Mouse (Mus musculus) mouse trophoblast stem cell (cell line): ENCODE measurements around the gene Il6.
"Not testable (repeated sequence)": the region's sequence is repeated elsewhere in the genome, so short reads cannot be mapped to it uniquely, and the experiment has no call there.

Experiments used
- in situ Hi-C, 2 experiments: fragments of 300-500 bp; cut with MseI, MboI; formaldehyde crosslinking; loops; 2 replicates in 1 of 2; 3 replicates in 1 of 2; pipeline ENCODE4 v1.15.1; 2025

Il6 gene

GRCm38 (mm10) chr5:30012726-30013503, at the start of gene Il6:
Il6 (plus strand) TSS chr5:30013114.
- in situ Hi-C loops: loop anchor here in 1 of 2 experiments (10.0 kb wide), 1 partner anchor 188 kb away; no protein-coding TSS in a partner anchor

DNA sequence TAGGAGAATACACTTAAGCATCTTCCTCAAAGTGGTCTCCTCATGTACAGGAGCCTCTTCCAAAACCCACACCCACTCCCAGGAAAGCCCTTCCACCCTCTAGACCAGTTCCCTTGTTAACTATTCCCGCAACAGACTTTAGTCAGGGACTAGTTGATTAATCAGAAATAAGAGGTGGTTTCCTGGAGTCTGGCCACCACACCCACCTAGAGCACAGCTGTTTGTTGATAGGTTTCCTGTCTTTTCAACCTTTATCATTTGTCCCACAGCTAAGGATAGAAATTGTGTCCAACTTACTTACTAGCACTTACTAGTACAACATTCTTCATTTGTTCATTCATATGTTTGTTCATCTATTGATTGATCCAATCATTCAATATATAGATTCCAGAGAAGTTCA, 49.4 kb upstream of the Il6 start:
- in situ Hi-C loops: no loop called here

GRCm38 (mm10) chr5:29970212-29970611, 42.7 kb upstream of the Il6 start:
- in situ Hi-C loops: no loop called here

GRCm38 (mm10) chr5:29972796-29973195, 40.1 kb upstream of the Il6 start:
- in situ Hi-C loops: no loop called here

GRCm38 (mm10) chr5:29973533-29973932, 39.4 kb upstream of the Il6 start:
- in situ Hi-C loops: no loop called here

DNA sequence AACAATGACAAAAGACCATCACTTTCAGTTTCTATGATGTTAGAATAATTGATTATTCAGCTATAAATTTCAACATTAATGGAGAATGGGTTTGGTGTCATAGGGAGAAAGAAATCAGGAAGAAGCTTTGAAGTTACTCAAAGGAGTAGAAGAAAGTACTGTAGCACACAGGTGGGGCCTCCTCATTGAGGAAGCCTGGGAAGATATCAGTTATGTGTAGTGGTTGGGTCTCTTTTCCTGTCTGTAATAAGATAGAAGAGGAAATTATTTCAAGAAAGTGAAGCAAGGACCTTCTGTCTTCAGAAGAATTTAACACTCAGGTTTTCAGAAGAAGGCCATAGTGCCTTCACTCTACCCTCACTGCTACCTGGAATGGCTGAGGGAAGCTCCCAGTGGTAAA, 38.8 kb upstream of the Il6 start:
- in situ Hi-C loops: no loop called here

GRCm38 (mm10) chr5:29993583-29993982, 19.3 kb upstream of the Il6 start:
- in situ Hi-C loops: no loop called here

- in situ Hi-C loops: no loop called here
These were observed 18.6 kb upstream of the Il6 start for GRCm38 (mm10) chr5:29994344-29994743.

GRCm38 (mm10) chr5:29997351-29997750, 15.6 kb upstream of the Il6 start:
- in situ Hi-C loops: no loop called here

GRCm38 (mm10) chr5:30000921-30001320, 12.0 kb upstream of the Il6 start:
- in situ Hi-C loops: no loop called here

GRCm38 (mm10) chr5:30014580-30014979, 1.7 kb downstream of the Il6 start:
- in situ Hi-C loops: loop anchor here in 1 of 2 experiments (10.0 kb wide), 1 partner anchor 190 kb away; no protein-coding TSS in a partner anchor

DNA sequence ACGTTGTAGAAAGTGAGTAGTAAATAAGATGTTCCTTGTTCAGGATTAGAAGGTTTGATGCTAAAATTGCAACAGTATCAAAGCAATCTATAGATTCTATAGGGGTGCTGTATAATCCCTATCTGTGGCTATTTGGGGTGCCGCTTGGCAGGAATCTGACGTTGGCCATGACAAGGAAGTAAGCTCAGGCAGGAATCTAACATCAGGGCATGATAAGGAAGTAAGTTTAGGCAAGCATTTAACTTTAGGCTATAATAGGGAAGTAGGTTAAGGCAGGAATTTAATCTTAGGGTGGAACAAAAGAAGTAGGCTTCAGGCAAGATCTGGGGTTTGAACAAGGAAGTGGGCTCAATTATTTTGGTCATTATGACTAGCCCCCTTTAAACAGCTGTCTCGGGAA, 22.9 kb downstream of the Il6 start:
- in situ Hi-C loops: not testable (repeated sequence)

GRCm38 (mm10) chr5:30037111-30037510, 24.2 kb downstream of the Il6 start:
- in situ Hi-C loops: not testable (repeated sequence)

- in situ Hi-C loops: not testable (repeated sequence)
These were observed 26.4 kb downstream of the Il6 start for GRCm38 (mm10) chr5:30039324-30039723.

GRCm38 (mm10) chr5:30039841-30040240, 26.9 kb downstream of the Il6 start:
- in situ Hi-C loops: loop anchor here (10.0 kb wide), 1 partner anchor 1315 kb away; no protein-coding TSS in a partner anchor

DNA sequence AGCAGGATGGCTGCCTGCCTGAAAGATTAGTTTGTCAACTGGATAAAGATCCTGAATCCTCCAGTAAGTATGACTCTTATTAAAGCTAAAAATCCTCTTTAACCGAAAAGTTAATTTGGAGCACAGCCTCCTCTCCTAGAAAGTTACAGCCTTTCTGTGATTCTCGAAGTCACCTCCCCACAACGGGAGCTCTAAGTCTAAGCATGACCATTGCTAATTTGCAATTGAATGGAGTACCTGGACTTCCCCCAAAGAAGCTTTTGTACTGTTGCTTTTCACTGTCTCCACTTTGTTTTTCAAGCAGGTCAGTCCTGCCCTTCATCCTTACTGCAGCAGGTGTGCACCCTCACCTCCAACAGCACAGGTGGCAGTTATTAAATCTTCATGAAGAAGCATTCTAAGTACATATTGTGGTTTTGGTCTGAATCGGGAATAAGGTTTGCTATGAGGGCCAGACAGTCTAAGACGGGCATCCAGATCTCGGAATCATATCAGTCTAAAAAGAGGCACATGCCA, 45.4 kb downstream of the Il6 start:
- in situ Hi-C loops: no loop called here

DNA sequence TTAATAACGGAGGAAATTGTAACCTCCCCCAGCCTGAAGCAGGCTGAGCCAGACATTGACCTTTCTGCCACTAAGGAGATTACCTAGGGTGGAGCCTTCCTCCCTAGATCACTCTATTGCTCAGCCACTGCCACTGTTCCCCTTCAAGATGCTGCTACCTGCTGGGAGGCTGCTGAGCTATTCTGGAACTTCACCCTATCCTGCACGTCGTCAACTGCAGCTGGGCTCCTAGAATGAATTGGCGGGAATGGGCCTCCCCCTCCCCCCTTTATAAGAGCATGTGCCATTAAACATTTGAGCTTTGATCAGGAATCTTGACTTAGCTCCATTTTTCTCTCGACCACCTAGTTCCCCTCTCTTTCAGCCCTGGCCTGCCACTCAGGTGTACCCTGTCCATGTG, 46.7 kb downstream of the Il6 start:
- in situ Hi-C loops: not testable (repeated sequence)

GRCm38 (mm10) chr5:30067726-30068125, 54.8 kb downstream of the Il6 start:
- in situ Hi-C loops: no loop called here
